Mouse (Mus musculus) limb, embryonic 14.5 days (tissue): ENCODE data around the gene Ffar2. TPM values are rescaled to one million over a fixed set of nuclear protein-coding genes. Genes with fewer than 3 reads are reported as not detected.

Source experiments
- ATAC-seq: fragments of 200-750 bp; cut with Nextera tagmentation; 2 replicates; pipeline ENCODE4 v1.8.0; 2017; ENCODE audit warnings: low read depth, moderate number of reproducible peaks, moderate TSS enrichment; ENCODE audit not compliant: low FRiP score
- DNase-seq: peaks from one replicate; pipeline ENCODE4 v3.0.0-alpha.2; 2015; ENCODE audit warnings: low spot score
- H3K27ac ChIP-seq: fragments of 300-500 bp; sonication (generic); replicated peaks from 2 replicates; pipeline ENCODE4 v1.5.1; 2014; ENCODE audit warnings: low read depth, mild to moderate bottlenecking, low read length, moderate library complexity, mixed read lengths
- H3K27me3 ChIP-seq: fragments of 300-500 bp; sonication (generic); 2 replicates; pipeline ENCODE4 v1.6.1; 2014; ENCODE audit warnings: low read length, mixed read lengths; ENCODE audit not compliant: control insufficient read depth, insufficient read depth
- H3K36me3 ChIP-seq: fragments of 300-500 bp; sonication (generic); 2 replicates; pipeline ENCODE4 v1.6.1; 2014; ENCODE audit warnings: mild to moderate bottlenecking, low read length, moderate library complexity, mixed read lengths; ENCODE audit not compliant: control insufficient read depth, insufficient read depth
- H3K4me1 ChIP-seq: fragments of 300-500 bp; sonication (generic); 2 replicates; pipeline ENCODE4 v1.6.1; 2014; ENCODE audit warnings: antibody characterized with exemption, low read length, mixed read lengths; ENCODE audit not compliant: control insufficient read depth, insufficient read depth
- H3K4me2 ChIP-seq: fragments of 300-500 bp; sonication (generic); replicated peaks from 2 replicates; pipeline ENCODE4 v1.6.1; 2014; ENCODE audit warnings: low read depth, mild to moderate bottlenecking, low read length, moderate library complexity; ENCODE audit not compliant: severe bottlenecking
- H3K4me3 ChIP-seq: fragments of 300-500 bp; sonication (generic); replicated peaks from 2 replicates; pipeline ENCODE4 v1.5.1; 2014; ENCODE audit warnings: low read length
- H3K9ac ChIP-seq: fragments of 300-500 bp; sonication (generic); 2 replicates; pipeline ENCODE4 v1.6.1; 2014; ENCODE audit warnings: mild to moderate bottlenecking, low read depth, low read length, moderate library complexity; ENCODE audit not compliant: severe bottlenecking
- H3K9me3 ChIP-seq: fragments of 300-500 bp; sonication (generic); 2 replicates; pipeline ENCODE4 v1.6.1; 2016; ENCODE audit warnings: low read length; ENCODE audit not compliant: control insufficient read depth
- POLR2A ChIP-seq: fragments of 200-500 bp; IDR thresholded peaks from 2 replicates; pipeline ENCODE4 v1.8.0; 2012; ENCODE audit warnings: inconsistent platforms, mild to moderate bottlenecking, moderate library complexity, borderline replicate concordance; ENCODE audit not compliant: insufficient read depth, insufficient read length; ENCODE audit errors: extremely low read depth
- WGBS: fragments of 180-500 bp; shearing (Covaris S2); extraction: QIAGEN DNeasy Blood & Tissue Kit; methylation state at CpG from one replicate; pipeline ENCODE4 v1.1.7; 2014; 5-methylcytosine and 5-hydroxymethylcytosine counted together
- polyA plus RNA-seq, 2 experiments: library from polyadenylated mRNA; depleted of rRNA in 1 of 2; stranded (reverse) in 1 of 2; unstranded in 1 of 2; fragments of >200 nt; fragmentation: Nextera tagmentation in 1 of 2; extraction: Ambion mirVana in 1 of 2; gene quantifications; 2 replicates each; pipeline versions ENCODE4 v1.2.1 to v1.2.3; 2012 to 2014

Ffar2 gene
- polyA plus RNA-seq, 2 experiments: 0.18 TPM; not detected in 1

DNA sequence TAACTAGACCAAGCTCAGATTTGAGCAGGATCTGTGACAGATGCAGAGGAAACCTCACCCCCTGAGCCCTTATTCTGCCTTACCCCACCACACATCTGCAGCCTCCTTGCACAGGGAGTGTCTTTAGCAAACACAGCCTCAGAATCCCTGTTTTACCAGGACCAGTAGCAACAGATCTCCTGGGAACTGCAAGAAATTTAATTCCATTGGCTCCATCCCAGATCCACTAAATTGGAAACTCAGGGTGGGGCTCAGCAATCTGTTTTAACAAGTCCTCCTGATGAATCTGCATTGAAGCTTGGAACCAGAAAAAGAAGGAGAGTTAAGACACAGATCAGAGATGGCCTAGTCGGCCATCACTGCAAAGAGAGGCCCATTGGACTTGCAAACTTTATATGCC lies 26.8 kb downstream of the Ffar2 start:
- no peak for TF ChIP-seq POLR2A
- no peaks in the 10 kb centered on the region for H3K4me1 ChIP-seq
- no peak overlapping the region for H3K9ac ChIP-seq
- peak; percentile 45 for DNase-seq
- no peak overlapping the region for H3K4me3 ChIP-seq
- H3K36me3 ChIP-seq: no peaks in the 10 kb centered on the region
- WGBS: 70% methylated on average over 1 of the region's 1 CpGs
- no peak overlapping the region for H3K27ac ChIP-seq
- peaks cover 5% of the 10 kb centered on the region for H3K9me3 ChIP-seq
- H3K27me3 ChIP-seq: no peaks in the 10 kb centered on the region
- H3K4me2 ChIP-seq: no peak overlapping the region
- ATAC-seq: no peak

DNA sequence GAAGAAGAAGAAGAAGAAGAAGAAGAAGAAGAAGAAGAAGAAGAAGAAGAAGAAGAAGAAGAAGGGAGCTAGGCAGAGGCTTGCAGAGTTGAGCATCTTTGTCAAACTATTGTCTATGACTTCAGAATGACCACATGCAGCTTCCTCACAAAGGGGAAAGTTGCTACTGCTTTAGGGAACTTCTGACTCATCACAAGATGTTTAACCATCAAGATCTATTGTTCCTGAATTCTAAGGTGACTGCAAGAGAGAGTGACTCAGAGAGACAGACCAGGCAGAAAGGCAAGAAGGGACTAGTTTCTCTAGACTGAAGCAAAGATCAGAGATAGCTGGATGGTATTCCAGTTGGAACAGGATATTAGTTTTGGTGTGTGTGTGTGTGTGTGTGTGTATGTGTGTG lies 28.7 kb downstream of the Ffar2 start:
- no peak for TF ChIP-seq POLR2A
- Histone ChIP-seq H3K27ac (no peak overlapping the region), H3K9ac (no peak overlapping the region), H3K4me1 (no peaks in the 10 kb centered on the region), H3K27me3 (no peaks in the 10 kb centered on the region), H3K4me3 (no peak overlapping the region), H3K9me3 (no peaks in the 10 kb centered on the region), H3K4me2 (no peak overlapping the region), H3K36me3 (no peaks in the 10 kb centered on the region)
- ATAC-seq (no peak), DNase-seq (no peak)

GRCm38 (mm10) chr7:30791921-30792320 lies 31.7 kb downstream of the Ffar2 start:
- H3K4me2 ChIP-seq: no peak overlapping the region
- no peaks in the 10 kb centered on the region for H3K4me1 ChIP-seq
- H3K4me3 ChIP-seq: no peak overlapping the region
- no peak overlapping the region for H3K27ac ChIP-seq
- peak; percentile 27 for DNase-seq
- H3K9me3 ChIP-seq: no peaks in the 10 kb centered on the region
- ATAC-seq: no peak
- TF ChIP-seq POLR2A: no peak
- 27% methylated on average over 9 of the region's 9 CpGs for WGBS
- H3K27me3 ChIP-seq: no peaks in the 10 kb centered on the region
- H3K9ac ChIP-seq: no peak overlapping the region
- H3K36me3 ChIP-seq: no peaks in the 10 kb centered on the region

DNA sequence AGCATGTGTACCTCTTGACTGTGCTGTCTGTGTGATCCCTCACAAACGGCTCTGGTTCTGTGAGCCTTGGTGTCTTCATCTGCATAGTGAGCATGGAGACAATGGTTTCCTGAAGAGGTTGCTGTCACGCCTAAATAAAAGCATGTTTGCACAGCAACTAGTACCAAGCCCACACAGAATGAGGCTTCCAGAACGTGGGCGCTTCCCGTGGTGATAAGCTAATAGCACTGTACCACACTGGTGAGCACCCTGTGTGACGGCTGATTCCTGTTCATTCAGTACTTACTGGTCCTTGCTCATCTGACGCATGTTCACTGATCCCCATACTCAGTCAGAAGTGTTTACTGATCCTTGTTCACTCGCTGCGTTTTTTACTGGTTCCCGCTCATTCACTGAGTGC lies 33.4 kb downstream of the Ffar2 start:
- Histone ChIP-seq H3K9ac (no peak overlapping the region), H3K4me3 (no peak overlapping the region), H3K9me3 (no peaks in the 10 kb centered on the region), H3K4me1 (no peaks in the 10 kb centered on the region), H3K4me2 (no peak overlapping the region), H3K36me3 (no peaks in the 10 kb centered on the region), H3K27ac (no peak overlapping the region), H3K27me3 (no peaks in the 10 kb centered on the region)
- WGBS: 84% methylated on average over 10 of the region's 10 CpGs
- no peak for ATAC-seq
- TF ChIP-seq POLR2A: no peak
- no peak for DNase-seq

GRCm38 (mm10) chr7:30787377-30788022 lies 36.1 kb downstream of the Ffar2 start, which contains the start of gene Krtdap:
Krtdap (plus strand) TSS chr7:30787896.
- H3K9ac ChIP-seq: no peak within 1 kb of the TSS
- ATAC-seq: no peak
- no peak for TF ChIP-seq POLR2A
- 44% methylated on average over 14 of the region's 15 CpGs for WGBS
- no peaks in the 10 kb centered on the region for H3K4me1 ChIP-seq
- H3K4me2 ChIP-seq: no peak within 1 kb of the TSS
- no peaks in the 10 kb centered on the region for H3K9me3 ChIP-seq
- H3K36me3 ChIP-seq: no peaks in the 10 kb centered on the region
- peak; percentile 6 for DNase-seq
- H3K27me3 ChIP-seq: no peaks in the 10 kb centered on the region
- no peak within 1 kb of the TSS for H3K4me3 ChIP-seq
- no peak within 1 kb of the TSS for H3K27ac ChIP-seq
